Mouse (Mus musculus) cerebral cortex, adult 2 months (tissue): Measurements from ENCODE around the gene Iqgap1.

Experiments
- WGBS: fragments of 180-500 bp; shearing (Covaris S2); methylation state at CpG from one replicate; pipeline ENCODE4 v1.1.7; 2018; 5-methylcytosine and 5-hydroxymethylcytosine counted together

Iqgap1 gene

GRCm38 (mm10) chr7:80843176-80843575, 17.4 kb upstream of the Iqgap1 start:
- 88% methylated on average over 1 of the region's 1 CpGs for WGBS

- WGBS, result 80% methylated on average over 5 of the region's 5 CpGs
Observed at GRCm38 (mm10) chr7:80842132-80842531, 16.4 kb upstream of the Iqgap1 start.

- WGBS, result 52% methylated on average over 4 of the region's 4 CpGs
Observed at GRCm38 (mm10) chr7:80840937-80841336, 15.2 kb upstream of the Iqgap1 start.

GRCm38 (mm10) chr7:80840241-80840640, 14.5 kb upstream of the Iqgap1 start:
- 64% methylated on average over 1 of the region's 1 CpGs for WGBS

- 60% methylated on average over 7 of the region's 7 CpGs for WGBS
Observed at GRCm38 (mm10) chr7:80838247-80838646, 12.5 kb upstream of the Iqgap1 start.

GRCm38 (mm10) chr7:80837736-80838135, 12.0 kb upstream of the Iqgap1 start:
- 68% methylated on average over 9 of the region's 9 CpGs for WGBS

- WGBS, result 69% methylated on average over 4 of the region's 4 CpGs
Observed at GRCm38 (mm10) chr7:80835984-80836652, 10.3 kb upstream of the Iqgap1 start.

- 54% methylated on average over 12 of the region's 12 CpGs for WGBS
Observed at GRCm38 (mm10) chr7:80833651-80834532, 8.1 kb upstream of the Iqgap1 start.

GRCm38 (mm10) chr7:80832996-80833650, 7.3 kb upstream of the Iqgap1 start:
- 21% methylated on average over 14 of the region's 14 CpGs for WGBS

- 38% methylated on average over 4 of the region's 4 CpGs for WGBS
Observed at GRCm38 (mm10) chr7:80832191-80832590, 6.4 kb upstream of the Iqgap1 start.

- WGBS, result 86% methylated on average over 15 of the region's 15 CpGs
Observed at GRCm38 (mm10) chr7:80830193-80830803, 4.5 kb upstream of the Iqgap1 start.

- WGBS, result 65% methylated on average over 18 of the region's 18 CpGs
Observed at GRCm38 (mm10) chr7:80828146-80828860, 2.5 kb upstream of the Iqgap1 start.

GRCm38 (mm10) chr7:80823875-80824682, 1.7 kb downstream of the Iqgap1 start:
- 79% methylated on average over 11 of the region's 11 CpGs for WGBS

- 91% methylated on average over 4 of the region's 4 CpGs for WGBS
Observed at GRCm38 (mm10) chr7:80823267-80823666, 2.5 kb downstream of the Iqgap1 start.

- WGBS, result 81% methylated on average over 4 of the region's 4 CpGs
Observed at GRCm38 (mm10) chr7:80820838-80821237, 4.9 kb downstream of the Iqgap1 start.

- WGBS, result 79% methylated on average over 5 of the region's 5 CpGs
Observed at GRCm38 (mm10) chr7:80816641-80817040, 9.1 kb downstream of the Iqgap1 start.

GRCm38 (mm10) chr7:80813397-80813796, 12.4 kb downstream of the Iqgap1 start:
- WGBS, result 84% methylated on average over 4 of the region's 4 CpGs

GRCm38 (mm10) chr7:80806331-80806730, 19.4 kb downstream of the Iqgap1 start:
- WGBS, result 50% methylated on average over 4 of the region's 4 CpGs

- 2% methylated on average over 47 of the region's 47 CpGs for WGBS
Observed at GRCm38 (mm10) chr7:80803173-80803872, 22.5 kb downstream of the Iqgap1 start.
